Mouse (Mus musculus): ENCODE measurements around the gene Ctdnep1. TPM values are rescaled to one million over a fixed set of nuclear protein-coding genes. Genes with fewer than 3 reads are reported as not detected.

Gene Ctdnep1
- polyA plus RNA-seq, 1 experiment, result not detected

DNA sequence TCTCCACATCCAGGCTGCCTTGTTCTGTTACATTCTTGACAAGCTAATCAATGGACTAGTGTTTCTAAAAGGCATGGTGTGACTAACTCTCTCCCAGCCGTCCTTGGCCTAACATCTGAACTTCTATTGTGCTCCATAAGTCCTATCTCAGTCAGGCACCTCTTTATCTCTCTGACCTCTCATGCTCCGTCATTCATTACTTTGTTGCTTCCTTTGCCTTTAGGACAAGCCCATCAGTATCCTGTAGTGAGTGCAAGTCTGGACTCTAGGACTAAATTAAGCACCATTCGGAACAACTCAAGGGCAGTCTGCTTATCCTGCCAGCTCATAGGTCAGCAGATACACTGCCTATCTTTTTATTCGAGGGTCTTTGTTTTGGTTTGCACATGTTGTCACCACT lies 4.7 kb upstream of the Ctdnep1 start:
- no peak for TF ChIP-seq CTCF (IDR thresholded peaks at IDR 0.05; ENCODE audit: insufficient read depth, low read depth, low read length)
- no peak for TF ChIP-seq POLR2A (IDR thresholded peaks at IDR 0.05; ENCODE audit: insufficient read depth, low read depth, low read length)
- Histone ChIP-seq H3K27ac (ENCODE audit: insufficient read depth, low read depth, low read length) (no peak overlapping the region), H3K4me1 (ENCODE audit: control insufficient read depth, insufficient read depth, low read length) (no peaks in the 10 kb centered on the region), H3K4me3 (ENCODE audit: insufficient read depth, low read depth, low read length) (no peak overlapping the region)
- 85% methylated on average over 4 of the region's 4 CpGs for WGBS

DNA sequence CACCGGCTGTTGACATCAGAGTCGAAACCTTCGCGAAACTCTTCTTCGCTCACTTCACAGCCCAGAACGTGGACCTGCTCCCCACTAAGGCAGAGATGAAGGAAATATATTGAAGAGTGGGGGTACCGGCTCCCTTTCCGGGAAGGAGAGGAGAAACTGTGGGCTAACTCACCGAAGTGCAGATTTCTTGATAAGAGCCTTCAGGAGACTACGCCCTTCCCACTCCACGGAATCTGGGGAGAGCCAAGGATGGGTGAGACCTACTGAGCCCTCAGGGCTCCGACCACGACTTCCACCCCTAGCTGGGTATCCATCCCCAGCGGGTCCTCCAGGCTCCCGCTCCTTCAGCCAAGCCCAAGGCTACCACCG lies 1.1 kb upstream of the Ctdnep1 start:
- TF ChIP-seq CTCF (IDR thresholded peaks at IDR 0.05; ENCODE audit: insufficient read depth, low read depth, low read length) (no peak), POLR2A (IDR thresholded peaks at IDR 0.05; ENCODE audit: insufficient read depth, low read depth, low read length) (no peak)

DNA sequence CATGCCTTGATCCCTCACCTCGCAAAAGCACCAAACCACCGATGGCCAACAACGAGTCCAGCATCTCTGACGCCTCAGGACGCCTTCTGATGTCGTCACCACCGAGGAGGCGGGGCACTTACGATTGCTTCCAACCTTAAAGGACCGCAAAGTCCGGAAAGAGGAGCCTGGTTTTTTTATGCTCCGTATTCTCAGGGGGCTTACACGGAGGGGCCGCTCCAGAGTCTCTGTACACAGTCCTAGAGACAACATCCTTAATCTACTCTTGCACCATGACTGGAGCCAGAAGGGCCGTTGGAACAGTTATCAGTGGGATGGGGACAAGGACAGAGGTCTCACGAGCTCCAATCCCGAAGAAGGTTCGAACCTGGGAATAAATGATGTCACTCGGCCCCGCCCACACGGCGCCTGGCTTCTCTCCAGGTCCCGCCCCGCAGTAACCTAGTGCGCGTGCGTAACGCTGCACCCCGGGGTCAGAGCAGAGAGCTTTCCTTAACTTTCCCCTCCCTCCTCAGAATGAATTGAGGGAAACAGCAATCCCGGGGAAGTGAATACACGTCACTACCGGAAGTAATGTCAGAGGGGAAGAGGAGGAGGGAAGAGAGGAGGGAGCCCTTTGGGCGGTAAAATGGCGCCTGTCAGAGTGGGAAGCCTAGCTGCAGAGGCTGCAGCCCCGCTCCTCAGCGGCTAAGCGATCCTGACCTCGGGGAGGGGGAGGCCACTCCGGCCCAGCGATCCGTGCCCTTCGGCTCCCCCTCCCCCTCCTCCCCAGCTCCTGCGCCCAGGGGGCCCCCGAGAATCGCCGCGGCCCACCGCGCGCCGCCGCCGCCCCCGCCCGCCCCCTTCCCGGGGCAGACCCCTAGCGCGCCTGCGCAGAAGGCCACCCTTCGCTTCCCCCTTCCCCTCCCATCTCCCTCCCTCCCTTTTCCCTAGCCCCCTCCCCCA lies 488 bp upstream of the Ctdnep1 start:
- Histone ChIP-seq H3K4me3 (ENCODE audit: insufficient read depth, low read depth, low read length) (peak overlapping the region; percentile 89), H3K27ac (ENCODE audit: insufficient read depth, low read depth, low read length) (peak overlapping the region; percentile 98), H3K4me1 (ENCODE audit: control insufficient read depth, insufficient read depth, low read length) (peaks cover 9% of the 10 kb centered on the region)
- no peak for TF ChIP-seq CTCF (IDR thresholded peaks at IDR 0.05; ENCODE audit: insufficient read depth, low read depth, low read length)
- peak; percentile 47; the same call in 1 of the 2 replicates for TF ChIP-seq POLR2A (IDR thresholded peaks at IDR 0.05; ENCODE audit: insufficient read depth, low read depth, low read length)
- 1% methylated on average over 56 of the region's 60 CpGs for WGBS

More for the DNA sequence above, 1.1 kb upstream of the Ctdnep1 start:
- WGBS, result 1% methylated on average over 16 of the region's 16 CpGs
- H3K27ac ChIP-seq (ENCODE audit: insufficient read depth, low read depth, low read length), result peak overlapping the region; percentile 98; the same call in 1 of the 2 replicates
- H3K4me3 ChIP-seq (ENCODE audit: insufficient read depth, low read depth, low read length), result peak overlapping the region; percentile 69
- H3K4me1 ChIP-seq (ENCODE audit: control insufficient read depth, insufficient read depth, low read length), result peaks cover 9% of the 10 kb centered on the region

DNA sequence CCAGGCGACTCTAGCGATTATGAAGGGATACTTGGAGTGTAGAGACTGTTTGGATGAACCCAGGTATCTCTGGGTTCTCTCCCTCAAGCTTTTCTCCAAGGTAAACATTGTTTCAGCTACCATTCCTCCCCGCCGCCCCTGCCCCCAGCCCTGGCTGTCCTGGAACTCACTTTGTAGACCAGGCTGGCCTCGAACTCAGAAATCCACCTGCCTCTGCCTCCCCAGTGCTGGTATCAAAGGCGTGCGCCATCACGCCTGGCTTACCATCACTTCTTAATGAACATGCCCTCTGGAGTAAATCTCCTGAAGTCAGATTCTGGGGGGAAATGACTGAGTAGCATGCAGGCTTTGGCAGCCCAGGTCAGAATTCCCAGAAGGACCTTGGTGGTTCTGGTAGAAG lies 1.3 kb downstream of the Ctdnep1 start, which contains the start of gene Elp5:
Elp5 (minus strand) TSS at position 293 of the 400 bp plus-strand sequence.
- TF ChIP-seq CTCF (IDR thresholded peaks at IDR 0.05; ENCODE audit: insufficient read depth, low read depth, low read length) (no peak), POLR2A (IDR thresholded peaks at IDR 0.05; ENCODE audit: insufficient read depth, low read depth, low read length) (no peak)
- 46% methylated on average over 8 of the region's 8 CpGs for WGBS

DNA sequence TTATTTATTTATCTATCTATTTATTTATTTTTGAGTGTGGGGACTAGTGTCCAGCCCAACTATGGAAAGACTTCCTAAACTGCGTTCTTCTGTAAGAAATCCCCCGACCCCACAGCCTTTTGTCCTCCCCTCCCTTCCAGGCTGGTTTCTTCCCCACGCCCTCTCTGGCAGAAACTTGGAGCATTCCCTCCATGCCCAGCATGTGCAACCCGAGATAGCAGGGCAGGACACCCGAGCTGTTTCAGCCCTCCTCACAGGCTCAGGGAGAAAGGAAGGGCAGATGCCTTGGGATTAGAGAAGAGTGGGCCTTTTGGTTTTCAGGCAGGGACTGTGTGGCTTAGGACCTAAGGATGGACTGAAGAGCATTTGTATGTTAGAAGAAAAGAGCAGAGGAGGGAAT lies 1.9 kb downstream of the Ctdnep1 start:
- Histone ChIP-seq H3K4me3 (ENCODE audit: insufficient read depth, low read depth, low read length) (no peak overlapping the region), H3K4me1 (ENCODE audit: control insufficient read depth, insufficient read depth, low read length) (peaks cover 9% of the 10 kb centered on the region), H3K27ac (ENCODE audit: insufficient read depth, low read depth, low read length) (no peak overlapping the region)
- 5% methylated on average over 5 of the region's 5 CpGs for WGBS
- TF ChIP-seq CTCF (IDR thresholded peaks at IDR 0.05; ENCODE audit: insufficient read depth, low read depth, low read length), result no peak
- TF ChIP-seq POLR2A (IDR thresholded peaks at IDR 0.05; ENCODE audit: insufficient read depth, low read depth, low read length), result no peak

More for the DNA sequence above, 1.3 kb downstream of the Ctdnep1 start, which contains the start of gene Elp5:
- H3K27ac ChIP-seq (ENCODE audit: insufficient read depth, low read depth, low read length), result peak within 1 kb of the TSS; percentile 64
- peak within 1 kb of the TSS; percentile 89 for H3K4me3 ChIP-seq (ENCODE audit: insufficient read depth, low read depth, low read length)
- H3K4me1 ChIP-seq (ENCODE audit: control insufficient read depth, insufficient read depth, low read length), result peaks cover 9% of the 10 kb centered on the region

DNA sequence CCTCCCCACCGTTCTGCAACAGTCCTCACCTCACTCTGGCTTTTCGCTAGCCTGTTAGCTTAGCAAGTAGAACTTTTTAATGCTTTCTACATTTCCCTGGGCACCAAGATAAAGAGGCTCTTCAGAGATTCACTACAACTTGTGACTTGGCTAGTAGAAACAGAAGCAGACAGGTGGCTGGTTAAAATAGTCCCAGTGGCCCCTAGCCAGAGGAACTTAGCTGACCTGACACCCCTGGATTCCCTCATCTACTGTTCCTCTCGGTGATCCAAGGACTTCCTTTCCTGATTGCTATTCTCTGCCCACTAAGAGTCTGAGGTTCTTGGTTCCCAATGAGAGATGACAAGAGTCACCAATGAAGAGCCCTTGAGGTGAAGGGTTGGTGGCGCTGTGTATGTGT lies 2.4 kb downstream of the Ctdnep1 start:
- Histone ChIP-seq H3K4me3 (ENCODE audit: insufficient read depth, low read depth, low read length) (no peak overlapping the region), H3K4me1 (ENCODE audit: control insufficient read depth, insufficient read depth, low read length) (peaks cover 9% of the 10 kb centered on the region), H3K27ac (ENCODE audit: insufficient read depth, low read depth, low read length) (no peak overlapping the region)
- TF ChIP-seq CTCF (IDR thresholded peaks at IDR 0.05; ENCODE audit: insufficient read depth, low read depth, low read length) (no peak), POLR2A (IDR thresholded peaks at IDR 0.05; ENCODE audit: insufficient read depth, low read depth, low read length) (no peak)
- 73% methylated on average over 4 of the region's 4 CpGs for WGBS

DNA sequence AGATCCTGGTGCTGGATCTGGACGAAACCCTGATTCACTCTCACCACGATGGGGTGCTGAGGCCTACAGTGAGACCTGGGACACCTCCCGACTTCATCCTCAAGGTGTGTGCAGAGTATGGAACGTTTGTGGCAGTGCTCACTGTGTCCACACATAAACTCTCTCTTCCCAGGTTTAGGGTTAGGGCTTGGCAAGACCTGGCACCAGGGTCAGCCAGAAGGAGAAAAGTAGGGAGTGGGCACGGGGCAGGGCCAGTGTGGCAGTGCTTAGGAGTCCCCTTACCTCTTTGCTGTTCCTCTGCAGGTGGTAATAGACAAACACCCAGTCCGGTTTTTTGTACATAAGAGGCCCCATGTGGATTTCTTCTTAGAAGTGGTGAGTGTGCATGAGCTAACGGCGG lies 3.5 kb downstream of the Ctdnep1 start:
- TF ChIP-seq POLR2A (IDR thresholded peaks at IDR 0.05; ENCODE audit: insufficient read depth, low read depth, low read length) (no peak), CTCF (IDR thresholded peaks at IDR 0.05; ENCODE audit: insufficient read depth, low read depth, low read length) (no peak)
- whole genome bisulfite sequencing, result 88% methylated on average over 8 of the region's 8 CpGs
- peaks cover 9% of the 10 kb centered on the region for H3K4me1 ChIP-seq (ENCODE audit: control insufficient read depth, insufficient read depth, low read length)
- no peak overlapping the region for H3K27ac ChIP-seq (ENCODE audit: insufficient read depth, low read depth, low read length)
- H3K4me3 ChIP-seq (ENCODE audit: insufficient read depth, low read depth, low read length), result no peak overlapping the region

DNA sequence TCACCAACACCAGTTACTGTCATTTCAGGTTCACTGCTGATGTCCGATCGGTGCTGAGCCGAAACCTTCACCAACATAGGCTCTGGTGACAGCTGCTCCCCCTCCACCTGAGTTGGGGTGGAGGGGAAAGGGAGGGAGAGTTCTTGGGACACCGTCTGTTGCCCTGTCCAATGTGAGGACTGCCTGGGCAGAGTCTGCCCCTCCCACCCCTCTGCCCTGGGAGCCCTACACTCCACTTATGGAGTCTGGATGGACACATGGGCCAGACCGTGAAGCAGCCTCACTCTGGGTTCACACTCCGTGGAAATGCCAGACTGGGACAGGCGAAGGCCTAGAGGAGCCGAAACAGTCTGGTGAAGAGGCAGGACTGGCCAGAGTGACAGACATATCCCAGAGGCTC lies 9.0 kb downstream of the Ctdnep1 start:
- no peak for TF ChIP-seq CTCF (IDR thresholded peaks at IDR 0.05; ENCODE audit: insufficient read depth, low read depth, low read length)
- TF ChIP-seq POLR2A (IDR thresholded peaks at IDR 0.05; ENCODE audit: insufficient read depth, low read depth, low read length), result no peak
- no peak overlapping the region for H3K4me3 ChIP-seq (ENCODE audit: insufficient read depth, low read depth, low read length)
- no peak overlapping the region for H3K27ac ChIP-seq (ENCODE audit: insufficient read depth, low read depth, low read length)
- peaks cover 4% of the 10 kb centered on the region; the same call in 1 of the 2 replicates for H3K4me1 ChIP-seq (ENCODE audit: control insufficient read depth, insufficient read depth, low read length)
- WGBS, result 88% methylated on average over 8 of the region's 8 CpGs
